Mouse (Mus musculus): ENCODE results near the gene Adcy5.

- no peak for TF ChIP-seq CTCF (IDR thresholded peaks at IDR 0.05; ENCODE audit: low read depth, low read length)
- no peak for TF ChIP-seq POLR2A (IDR thresholded peaks at IDR 0.05; ENCODE audit: extremely low read depth, insufficient read depth, low read length)
Measured at GRCm38 (mm10) chr16:35315496-35315895, 160.8 kb downstream of the Adcy5 start.

All from liver, adult 2 months (tissue).